Mouse (Mus musculus) mouse trophoblast stem cell (cell line): ENCODE measurements at regions not wholly inside any gene's neighbourhood (a gene's known extent, or its start where the extent isn't known, plus 50 kb on each side); places are given as distances from the start of the nearest gene placed in this dataset.

Experiments used
- in situ Hi-C, 2 experiments: fragments of 300-500 bp; cut with MseI, MboI; formaldehyde crosslinking; loops; 2 replicates in 1 of 2; 3 replicates in 1 of 2; pipeline ENCODE4 v1.15.1; 2025

- in situ Hi-C loops = no loop called here
Observed at GRCm38 (mm10) chr14:97170841-97171240, 651.9 kb upstream of the Klhl1 start.

GRCm38 (mm10) chr14:97165793-97166192 lies 646.9 kb upstream of the Klhl1 start:
- in situ Hi-C loops = no loop called here

- in situ Hi-C loops = no loop called here
Observed at GRCm38 (mm10) chr14:97148997-97149653, 630.2 kb upstream of the Klhl1 start.

DNA sequence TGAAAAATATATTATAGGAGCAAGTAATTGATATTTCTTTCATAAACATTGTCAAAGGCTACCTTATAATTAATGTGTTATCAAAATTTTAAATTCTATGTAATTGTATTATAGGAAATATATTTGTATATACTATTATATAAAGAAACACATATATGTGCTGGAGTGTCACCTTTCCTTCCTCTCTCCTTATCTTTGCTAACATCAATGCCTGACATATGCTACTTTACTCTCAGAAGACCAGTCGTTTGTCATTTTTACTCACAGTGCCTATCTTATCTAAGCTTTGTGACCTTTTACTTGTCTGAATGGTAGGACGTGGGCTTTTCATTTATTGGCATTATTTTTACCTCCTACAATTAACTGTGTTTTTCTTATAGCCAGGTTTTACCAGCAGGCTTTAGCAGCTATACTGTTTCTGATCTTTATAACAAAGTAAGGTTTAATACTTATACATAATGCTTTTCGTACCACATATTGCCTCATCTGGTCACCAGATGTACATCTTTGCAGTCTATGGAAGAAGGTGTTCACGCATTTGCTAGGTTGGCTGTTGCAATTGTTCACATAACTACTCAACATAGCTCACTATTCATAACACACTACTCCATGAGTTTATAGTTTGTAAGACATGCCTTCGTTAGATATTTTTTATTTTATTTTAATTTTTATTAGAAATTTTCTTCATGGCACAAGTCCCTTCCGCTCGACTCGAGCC lies 597.2 kb upstream of the Klhl1 start:
- in situ Hi-C loops = no loop called here

GRCm38 (mm10) chr14:97101090-97101675 lies 582.3 kb upstream of the Klhl1 start:
- in situ Hi-C loops = no loop called here

DNA sequence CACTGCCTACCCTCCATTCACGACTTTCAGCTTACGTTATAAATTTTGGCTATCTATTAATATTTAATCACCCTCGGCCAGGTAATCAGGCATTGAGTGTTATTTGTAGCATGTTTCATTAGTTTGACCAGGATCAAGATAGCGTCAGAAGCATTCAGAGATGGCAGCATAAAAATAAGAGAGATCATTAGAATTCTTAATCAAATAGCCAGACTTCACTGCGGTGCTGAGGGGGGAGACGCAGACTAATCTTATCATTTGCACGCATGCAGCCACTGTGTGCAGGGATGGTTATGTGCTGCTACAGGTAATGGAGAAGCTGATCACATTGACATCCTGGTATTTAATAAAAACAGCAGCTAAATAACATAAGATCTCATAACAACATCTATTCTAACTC lies 574.5 kb upstream of the Klhl1 start:
- in situ Hi-C loops = no loop called here

DNA sequence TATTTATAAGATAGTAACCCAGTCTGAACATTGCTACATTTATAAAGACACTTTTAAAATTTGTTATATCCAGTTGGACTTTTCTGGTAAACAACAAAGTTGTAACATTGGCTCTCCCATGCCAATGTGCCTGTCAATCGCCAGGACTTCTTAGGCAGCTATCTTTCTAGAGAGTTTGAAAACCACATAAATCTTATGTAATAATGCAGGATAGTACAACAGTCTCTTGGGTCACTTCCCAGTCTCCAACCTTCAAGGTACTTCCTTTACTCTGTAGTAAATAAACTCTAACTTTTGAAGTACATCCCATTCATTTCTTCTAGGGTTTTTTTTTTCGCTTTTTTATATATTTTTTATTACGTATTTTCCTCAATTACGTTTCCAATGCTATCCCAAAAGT lies 570.0 kb upstream of the Klhl1 start:
- in situ Hi-C loops = no loop called here

GRCm38 (mm10) chr14:97087346-97087745 lies 568.4 kb upstream of the Klhl1 start:
- in situ Hi-C loops = no loop called here

GRCm38 (mm10) chr14:97086363-97087309 lies 567.7 kb upstream of the Klhl1 start:
- in situ Hi-C loops = no loop called here

GRCm38 (mm10) chr14:97074808-97075207 lies 555.9 kb upstream of the Klhl1 start:
- in situ Hi-C loops = no loop called here

GRCm38 (mm10) chr14:97068770-97069169 lies 549.9 kb upstream of the Klhl1 start:
- in situ Hi-C loops = no loop called here

DNA sequence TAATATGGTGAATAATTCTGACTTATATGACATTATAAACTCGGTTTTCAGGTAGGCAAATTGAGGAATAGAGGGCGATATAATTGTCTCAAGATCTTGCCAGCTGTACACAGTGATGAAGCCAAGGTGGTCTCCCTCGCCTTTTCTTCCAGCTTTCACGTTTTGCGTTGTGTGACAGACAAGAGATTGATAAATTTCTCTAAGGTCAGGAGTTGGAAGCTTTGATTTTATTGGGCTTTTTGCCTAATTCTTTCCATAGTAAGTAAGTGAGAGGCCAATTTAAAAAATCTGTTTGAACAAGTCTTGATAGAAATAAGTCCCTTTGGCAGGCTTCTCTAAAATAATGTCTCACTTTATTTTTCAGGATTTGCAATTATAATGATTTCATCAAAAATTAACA lies 549.4 kb upstream of the Klhl1 start:
- in situ Hi-C loops = no loop called here

DNA sequence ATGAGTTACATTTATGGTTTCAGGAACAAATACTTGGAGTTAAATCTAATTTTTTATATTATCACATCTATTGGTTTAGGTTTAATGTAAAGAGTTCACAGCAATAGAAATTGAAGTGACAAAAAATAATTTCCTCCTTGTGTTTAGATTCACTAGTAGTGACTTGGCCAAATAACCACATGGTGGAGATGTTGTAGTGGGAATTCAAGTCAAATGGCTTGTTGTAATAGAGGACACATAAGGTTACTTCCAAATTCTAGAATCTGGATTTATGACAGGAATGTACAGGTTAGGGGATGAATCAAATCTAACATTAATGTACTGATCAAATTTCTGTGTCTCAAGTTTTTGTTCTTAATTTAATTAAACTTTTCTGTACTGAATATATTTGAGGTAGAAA lies 526.4 kb upstream of the Klhl1 start:
- in situ Hi-C loops = no loop called here

DNA sequence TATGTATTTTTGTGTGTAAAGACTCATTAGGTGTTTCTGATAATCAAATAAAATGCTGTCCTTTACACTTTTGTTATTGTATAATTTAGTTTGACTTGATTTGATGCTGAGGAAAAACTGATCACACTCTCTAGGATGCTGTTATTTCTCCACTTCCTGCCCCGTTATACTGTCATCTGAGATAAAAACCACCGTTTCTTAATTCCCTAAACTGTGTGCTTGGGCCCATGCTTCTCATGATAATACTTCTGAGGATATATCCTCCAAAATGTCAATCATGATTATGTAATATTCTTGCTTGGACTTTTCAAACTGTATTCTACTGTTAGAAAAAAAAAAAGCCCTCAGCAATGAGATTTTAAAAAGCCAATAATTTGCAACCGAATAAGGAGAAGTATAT lies 520.9 kb upstream of the Klhl1 start:
- in situ Hi-C loops = no loop called here

- in situ Hi-C loops = no loop called here
Observed at GRCm38 (mm10) chr14:97028528-97028927, 509.6 kb upstream of the Klhl1 start.

GRCm38 (mm10) chr14:97006294-97006693 lies 487.4 kb upstream of the Klhl1 start:
- in situ Hi-C loops = no loop called here

DNA sequence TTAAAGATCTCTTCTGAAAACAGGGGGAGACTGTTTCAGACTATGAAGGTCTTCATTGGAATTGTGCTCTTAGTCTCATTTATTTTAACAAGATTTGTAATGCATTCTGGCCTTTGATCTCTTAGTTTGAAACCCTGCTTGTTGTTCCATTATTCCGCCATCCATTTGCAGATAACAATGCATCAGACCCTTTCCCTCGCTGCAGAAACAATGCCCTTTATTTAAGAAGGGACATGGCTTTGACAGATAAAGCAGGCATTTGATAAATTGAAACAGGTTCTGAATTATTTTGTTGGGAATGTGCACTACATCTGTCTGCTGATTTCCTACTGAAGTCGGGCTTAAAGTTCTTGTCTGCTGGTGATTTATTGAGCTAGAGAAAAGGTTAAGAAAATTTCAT lies 476.2 kb upstream of the Klhl1 start:
- in situ Hi-C loops = no loop called here

- in situ Hi-C loops = no loop called here
Observed at GRCm38 (mm10) chr14:96990542-96991162, 471.8 kb upstream of the Klhl1 start.

DNA sequence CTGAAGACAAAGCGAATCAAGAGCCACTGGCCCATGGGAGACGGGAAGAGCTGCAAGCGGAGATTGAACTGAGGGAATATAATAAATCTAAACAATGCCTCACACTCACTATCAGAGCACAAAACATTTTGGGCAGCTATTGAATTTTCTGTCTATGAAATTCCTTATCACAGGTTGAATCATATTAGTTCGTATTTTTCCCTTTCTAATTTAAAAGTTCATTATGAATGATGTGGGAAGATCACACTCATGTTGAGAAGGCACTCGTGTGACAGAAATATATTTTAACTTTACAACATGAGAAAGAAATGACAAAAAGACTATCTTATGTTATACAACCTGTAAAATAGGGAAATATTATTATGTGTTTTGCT lies 444.2 kb upstream of the Klhl1 start:
- in situ Hi-C loops = loop anchor here in 1 of 2 experiments (25.0 kb wide), 1 partner anchor 599 kb away; no protein-coding TSS in a partner anchor

DNA sequence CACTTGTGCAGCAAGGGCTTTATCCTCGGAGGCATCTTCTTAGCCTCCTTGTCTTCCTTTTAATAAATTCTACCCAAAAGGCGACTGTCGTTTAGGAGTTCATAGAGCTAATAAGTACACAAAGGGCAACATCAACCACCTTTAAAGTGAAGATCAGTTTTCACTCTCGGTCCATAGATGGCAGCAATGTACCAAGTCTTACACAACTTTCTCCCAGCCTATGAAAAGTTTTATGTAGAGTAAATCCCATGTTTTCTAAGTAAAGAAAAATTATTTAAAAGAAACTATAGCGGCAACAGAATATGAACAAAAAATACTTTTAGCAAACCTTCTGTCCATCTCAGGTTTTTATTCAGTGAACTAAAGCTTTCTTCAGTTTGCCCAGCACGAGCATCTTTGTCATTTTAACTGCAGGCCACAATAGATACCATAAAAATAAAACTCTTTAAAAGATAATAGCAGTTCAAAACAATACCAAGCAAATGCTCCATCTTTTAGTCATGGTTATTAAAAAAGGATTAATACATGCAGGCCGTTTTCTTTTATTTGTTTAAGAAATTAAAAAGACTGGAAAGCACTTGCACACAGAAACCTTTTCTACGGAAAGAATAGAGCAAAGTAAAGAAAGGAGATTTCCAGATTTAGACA lies 443.6 kb upstream of the Klhl1 start:
- in situ Hi-C loops = loop anchor here in 1 of 2 experiments (25.0 kb wide), 1 partner anchor 600 kb away; no protein-coding TSS in a partner anchor

DNA sequence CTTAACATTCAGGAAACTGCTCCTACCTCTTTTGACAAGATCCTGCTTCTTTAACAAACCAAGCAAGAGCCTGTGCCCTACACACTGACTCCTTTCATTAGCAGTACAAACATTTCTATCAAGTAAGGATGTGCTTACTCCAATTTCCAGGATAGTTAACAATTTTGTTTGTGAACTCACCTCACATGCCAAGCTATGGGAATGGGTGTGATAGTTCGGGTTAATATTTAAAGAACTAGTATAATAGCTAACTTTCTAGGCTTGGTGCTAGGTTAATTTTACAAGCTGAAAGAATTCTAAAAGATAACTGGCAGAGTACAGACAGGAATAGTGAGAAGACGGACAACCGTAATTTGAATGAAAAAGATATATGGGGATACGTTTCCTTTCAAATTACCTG lies 437.2 kb upstream of the Klhl1 start:
- in situ Hi-C loops = loop anchor here in 1 of 2 experiments (25.0 kb wide), 1 partner anchor 606 kb away; no protein-coding TSS in a partner anchor
